Mouse (Mus musculus): ENCODE measurements around the gene Pi4k2a. TPM values are rescaled to one million over a fixed set of nuclear protein-coding genes. Genes with fewer than 3 reads are reported as not detected.

Pi4k2a gene
- polyA plus RNA-seq (2015; fragmentation: Illumina TruSeq; extraction: RNeasy Lipid Tissue Mini Kit (QIAGEN cat#74804); ENCODE audit: insufficient read depth, low read depth, low replicate concordance): 8.0 TPM

GRCm38 (mm10) chr19:42089748-42090595, at the start of gene Pi4k2a:
TSS of gene Pi4k2a (plus strand) at chr19:42090470.

DNA sequence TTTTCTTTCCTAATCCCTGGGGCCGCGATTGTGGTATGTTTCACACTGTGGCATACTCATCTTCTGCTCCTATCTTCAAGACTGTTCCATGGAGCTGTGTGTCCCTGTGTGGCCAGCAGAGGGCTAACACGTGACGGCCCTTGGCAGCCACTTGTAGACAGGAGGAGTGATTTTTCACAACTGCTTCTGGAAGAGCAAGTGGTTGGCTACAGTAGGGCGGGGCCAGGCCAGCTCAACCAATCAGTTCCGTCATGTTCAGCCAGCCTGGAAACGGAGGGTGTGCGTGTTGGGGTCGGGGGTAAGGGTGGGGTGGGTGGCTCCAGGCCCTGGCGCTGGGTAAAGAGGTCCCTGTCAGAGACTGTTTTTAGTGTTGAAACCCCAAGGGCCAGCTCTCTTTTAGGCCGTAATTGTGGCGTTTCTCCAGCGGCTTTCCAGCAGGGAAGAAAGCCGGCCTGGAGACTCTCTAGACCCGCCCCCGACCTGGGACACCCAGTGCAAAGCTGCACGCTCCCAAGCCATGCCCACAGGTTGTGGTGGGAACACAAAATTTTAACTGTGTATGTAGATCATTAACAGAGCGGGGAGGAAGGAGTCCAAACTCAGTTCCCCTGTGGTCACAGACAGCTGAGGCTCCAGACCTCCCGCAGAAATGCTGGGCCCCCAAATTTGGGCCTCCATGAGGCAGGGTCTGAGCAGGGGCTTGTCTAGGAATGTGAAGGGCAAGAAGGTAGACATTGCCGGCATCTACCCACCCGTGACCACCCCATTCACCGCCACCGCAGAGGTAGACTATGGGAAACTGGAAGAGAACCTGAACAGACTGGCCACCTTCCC, 44.8 kb upstream of the Pi4k2a start, which contains the start of gene Hoga1:
TSS of gene Hoga1 (plus strand) at position 342 of the 834 bp plus-strand sequence.

GRCm38 (mm10) chr19:42051948-42052347, 38.3 kb upstream of the Pi4k2a start, which contains the start of gene 4933411K16Rik:
TSS of gene 4933411K16Rik (plus strand) at chr19:42052248.

GRCm38 (mm10) chr19:42086166-42086565, 4.1 kb upstream of the Pi4k2a start, which contains the start of gene Morn4:
TSS of gene Morn4 (minus strand) at chr19:42086357.

DNA sequence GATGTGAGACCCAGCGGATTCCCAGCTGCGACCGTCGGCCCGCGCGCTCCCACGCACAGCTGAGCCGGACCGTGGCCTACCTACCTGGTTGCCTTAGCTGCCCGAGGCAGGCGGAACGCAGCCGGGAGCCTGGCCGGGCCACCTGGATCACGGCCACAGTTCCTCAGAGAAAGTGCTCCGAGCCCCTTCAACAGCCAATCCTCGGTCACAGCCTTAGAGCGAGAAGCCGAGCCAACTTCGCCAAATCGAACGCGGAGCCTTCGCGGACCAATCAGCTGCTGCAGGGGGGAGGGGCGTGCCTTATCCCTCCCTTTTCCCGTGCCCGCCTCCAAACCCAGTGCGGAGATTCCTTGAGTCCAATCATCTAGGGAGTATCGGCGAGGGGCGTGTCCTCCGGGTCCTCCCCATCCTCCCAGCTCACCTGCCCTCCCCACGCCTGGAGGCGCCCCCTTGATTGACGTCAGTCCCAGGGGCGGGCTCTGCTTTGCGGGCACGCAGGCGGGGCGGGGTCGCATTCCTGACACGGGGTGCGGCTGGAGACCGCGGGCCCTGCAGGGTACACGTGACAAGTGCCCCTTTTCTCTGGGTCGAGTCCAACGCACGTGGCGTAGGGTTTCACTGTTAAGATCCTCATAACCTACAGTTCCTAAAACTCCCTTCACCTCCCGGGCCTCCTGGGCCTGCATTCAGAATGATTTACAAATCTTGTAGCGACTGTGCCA, 38.7 kb downstream of the Pi4k2a start, which contains the start of gene Avpi1:
TSS of gene Avpi1 (minus strand) at position 273 of the 722 bp plus-strand sequence.

DNA sequence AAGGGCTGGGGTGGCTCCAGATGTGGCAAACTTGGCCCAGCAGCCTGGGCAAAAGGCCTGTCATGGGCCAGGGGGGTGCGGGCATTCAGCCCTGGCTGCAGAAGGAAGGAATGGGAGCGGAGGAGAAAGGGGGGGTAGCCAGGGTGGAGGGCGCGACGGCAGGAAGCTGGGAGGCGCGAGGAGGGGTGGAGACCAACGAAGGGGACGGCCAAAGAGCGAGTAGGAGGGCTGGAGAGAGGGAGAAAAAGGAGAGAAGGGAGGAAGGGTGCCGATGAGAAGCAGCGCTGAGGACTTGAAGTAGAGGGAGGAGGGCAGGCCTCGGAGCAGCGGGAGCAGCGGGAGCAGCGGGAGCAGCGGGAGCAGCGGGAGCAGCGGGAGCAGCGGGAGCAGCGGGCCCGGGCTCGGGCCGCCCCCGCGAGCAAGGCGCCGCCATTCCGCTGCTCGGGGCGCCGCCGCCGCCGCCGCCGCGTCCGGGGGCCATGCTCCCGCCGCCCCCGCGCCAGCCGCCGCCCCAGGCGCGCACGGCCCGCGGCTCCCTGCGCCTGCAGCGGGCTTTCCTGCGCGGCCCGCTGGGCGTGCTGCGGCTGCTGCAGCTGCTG, 57.0 kb downstream of the Pi4k2a start, which contains the start of gene Marveld1:
TSS of gene Marveld1 (plus strand) at position 231 of the 599 bp plus-strand sequence.

DNA sequence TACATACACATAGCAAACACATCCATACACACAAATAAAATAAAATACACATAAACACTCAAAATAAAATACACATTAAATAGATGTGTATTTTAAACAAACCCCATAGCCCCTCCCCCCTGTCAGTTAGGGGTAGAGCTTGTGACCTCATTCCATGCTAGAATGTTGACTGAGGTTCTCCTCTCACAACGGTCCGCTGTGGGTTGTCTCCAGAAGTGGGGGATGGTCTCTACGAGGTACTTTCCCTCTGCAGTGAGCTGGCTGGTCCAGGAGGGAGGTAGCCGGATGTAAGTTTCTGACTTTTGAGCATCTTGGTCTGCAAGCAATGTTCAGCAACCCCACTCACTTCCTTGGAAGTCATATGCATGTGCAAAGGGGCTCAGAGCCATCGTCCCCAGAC, 73.5 kb downstream of the Pi4k2a start, which contains the start of gene Zfyve27:
TSS of gene Zfyve27 (plus strand) at position 188 of the 400 bp plus-strand sequence.

Other genes with a start within 250 kb of the Pi4k2a start
- gene Frat2, start 242.3 kb upstream of the Pi4k2a start, polyA plus RNA-seq (2015; fragmentation: Illumina TruSeq; extraction: RNeasy Lipid Tissue Mini Kit (QIAGEN cat#74804); ENCODE audit: insufficient read depth, low read depth, low replicate concordance): 0.50 TPM
- 2.3 TPM for gene Rrp12, start 194.3 kb upstream of the Pi4k2a start, polyA plus RNA-seq (2015; fragmentation: Illumina TruSeq; extraction: RNeasy Lipid Tissue Mini Kit (QIAGEN cat#74804); ENCODE audit: insufficient read depth, low read depth, low replicate concordance)
- 26.9 TPM for gene Pgam1, start 178.5 kb upstream of the Pi4k2a start, polyA plus RNA-seq (2015; fragmentation: Illumina TruSeq; extraction: RNeasy Lipid Tissue Mini Kit (QIAGEN cat#74804); ENCODE audit: insufficient read depth, low read depth, low replicate concordance)
- 7.2 TPM for gene Exosc1, start 157.0 kb upstream of the Pi4k2a start, polyA plus RNA-seq (2015; fragmentation: Illumina TruSeq; extraction: RNeasy Lipid Tissue Mini Kit (QIAGEN cat#74804); ENCODE audit: insufficient read depth, low read depth, low replicate concordance)
- gene Zdhhc16, start 157.0 kb upstream of the Pi4k2a start, polyA plus RNA-seq (2015; fragmentation: Illumina TruSeq; extraction: RNeasy Lipid Tissue Mini Kit (QIAGEN cat#74804); ENCODE audit: insufficient read depth, low read depth, low replicate concordance): 13.8 TPM
- gene Mms19, start 109.3 kb upstream of the Pi4k2a start, polyA plus RNA-seq (2015; fragmentation: Illumina TruSeq; extraction: RNeasy Lipid Tissue Mini Kit (QIAGEN cat#74804); ENCODE audit: insufficient read depth, low read depth, low replicate concordance): 12.2 TPM
- gene Ubtd1, start 108.7 kb upstream of the Pi4k2a start, polyA plus RNA-seq (2015; fragmentation: Illumina TruSeq; extraction: RNeasy Lipid Tissue Mini Kit (QIAGEN cat#74804); ENCODE audit: insufficient read depth, low read depth, low replicate concordance): 4.7 TPM
- gene Ankrd2, start 54.5 kb upstream of the Pi4k2a start, polyA plus RNA-seq (2015; fragmentation: Illumina TruSeq; extraction: RNeasy Lipid Tissue Mini Kit (QIAGEN cat#74804); ENCODE audit: insufficient read depth, low read depth, low replicate concordance): not detected
- 1.3 TPM for gene Hoga1, start 44.9 kb upstream of the Pi4k2a start, polyA plus RNA-seq (2015; fragmentation: Illumina TruSeq; extraction: RNeasy Lipid Tissue Mini Kit (QIAGEN cat#74804); ENCODE audit: insufficient read depth, low read depth, low replicate concordance)
- gene 4933411K16Rik, start 38.2 kb upstream of the Pi4k2a start, polyA plus RNA-seq (2015; fragmentation: Illumina TruSeq; extraction: RNeasy Lipid Tissue Mini Kit (QIAGEN cat#74804); ENCODE audit: insufficient read depth, low read depth, low replicate concordance): not detected
- gene Morn4, start 4.1 kb upstream of the Pi4k2a start, polyA plus RNA-seq (2015; fragmentation: Illumina TruSeq; extraction: RNeasy Lipid Tissue Mini Kit (QIAGEN cat#74804); ENCODE audit: insufficient read depth, low read depth, low replicate concordance): 1.7 TPM
- 3.1 TPM for gene Avpi1, start 38.6 kb downstream of the Pi4k2a start, polyA plus RNA-seq (2015; fragmentation: Illumina TruSeq; extraction: RNeasy Lipid Tissue Mini Kit (QIAGEN cat#74804); ENCODE audit: insufficient read depth, low read depth, low replicate concordance)
- gene Marveld1, start 56.9 kb downstream of the Pi4k2a start, polyA plus RNA-seq (2015; fragmentation: Illumina TruSeq; extraction: RNeasy Lipid Tissue Mini Kit (QIAGEN cat#74804); ENCODE audit: insufficient read depth, low read depth, low replicate concordance): 14.6 TPM
- gene Zfyve27, start 73.5 kb downstream of the Pi4k2a start, polyA plus RNA-seq (2015; fragmentation: Illumina TruSeq; extraction: RNeasy Lipid Tissue Mini Kit (QIAGEN cat#74804); ENCODE audit: insufficient read depth, low read depth, low replicate concordance): 7.8 TPM
- 4.6 TPM for gene Sfrp5, start 111.8 kb downstream of the Pi4k2a start, polyA plus RNA-seq (2015; fragmentation: Illumina TruSeq; extraction: RNeasy Lipid Tissue Mini Kit (QIAGEN cat#74804); ENCODE audit: insufficient read depth, low read depth, low replicate concordance)
- gene Golga7b, start 157.1 kb downstream of the Pi4k2a start, polyA plus RNA-seq (2015; fragmentation: Illumina TruSeq; extraction: RNeasy Lipid Tissue Mini Kit (QIAGEN cat#74804); ENCODE audit: insufficient read depth, low read depth, low replicate concordance): not detected

Measured in pancreas, adult 10 weeks (tissue).